Mouse (Mus musculus): ENCODE measurements around the gene Slc28a3. TPM values are rescaled to one million over a fixed set of nuclear protein-coding genes. Genes with fewer than 3 reads are reported as not detected.

Slc28a3 gene
- polyA plus RNA-seq, 1 experiment from 2014 or later, result 0.25 TPM

GRCm38 (mm10) chr13:58537232-58537915 lies 73.3 kb downstream of the Slc28a3 start:
- Histone ChIP-seq H3K27ac (ENCODE audit: low read depth, low read length) (no peak overlapping the region), H3K9me3 (ENCODE audit: control insufficient read depth, low read length) (no peaks in the 10 kb centered on the region), H3K36me3 (ENCODE audit: control insufficient read depth, insufficient read depth, low read length) (no peaks in the 10 kb centered on the region), H3K9ac (ENCODE audit: low read depth, low read length) (no peak overlapping the region), H3K4me1 (ENCODE audit: control insufficient read depth, insufficient read depth, low read depth, low read length) (no peaks in the 10 kb centered on the region), H3K4me3 (ENCODE audit: low read length) (no peak overlapping the region), H3K27me3 (replicated peaks; ENCODE audit: control insufficient read depth, insufficient read depth, low read length) (no peaks in the 10 kb centered on the region), H3K4me2 (ENCODE audit: low read length) (no peak overlapping the region)
- ATAC-seq, result no peak
- WGBS, result 95% methylated on average over 6 of the region's 6 CpGs

GRCm38 (mm10) chr13:58536466-58537231 lies 74.0 kb downstream of the Slc28a3 start:
- no peak for ATAC-seq

DNA sequence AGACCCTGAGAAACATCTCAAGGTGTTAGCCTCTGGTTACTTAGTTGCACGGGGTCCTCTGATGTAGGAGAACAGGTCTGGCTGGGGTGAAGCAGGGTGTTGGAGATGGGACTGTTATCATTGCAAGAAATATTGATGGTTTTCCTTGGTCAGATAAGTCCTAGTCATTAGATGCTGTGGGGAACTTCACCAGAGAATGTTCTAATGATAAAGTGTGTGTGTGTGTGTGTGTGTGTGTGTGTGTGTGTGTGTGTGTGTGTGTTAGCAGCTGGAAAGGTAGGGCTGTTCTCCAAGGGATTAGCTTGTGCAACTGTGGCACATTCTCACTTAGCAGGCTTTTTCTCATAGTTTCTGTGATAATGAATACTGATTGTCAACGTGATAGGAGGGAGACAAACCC lies 75.4 kb downstream of the Slc28a3 start:
- 79% methylated on average over 2 of the region's 2 CpGs for WGBS

More at GRCm38 (mm10) chr13:58536466-58537231, 74.0 kb downstream of the Slc28a3 start:
- Histone ChIP-seq H3K27ac (ENCODE audit: low read depth, low read length) (no peak overlapping the region), H3K4me1 (ENCODE audit: control insufficient read depth, insufficient read depth, low read depth, low read length) (no peaks in the 10 kb centered on the region), H3K36me3 (ENCODE audit: control insufficient read depth, insufficient read depth, low read length) (no peaks in the 10 kb centered on the region), H3K27me3 (replicated peaks; ENCODE audit: control insufficient read depth, insufficient read depth, low read length) (no peaks in the 10 kb centered on the region), H3K9me3 (ENCODE audit: control insufficient read depth, low read length) (no peaks in the 10 kb centered on the region), H3K4me2 (ENCODE audit: low read length) (no peak overlapping the region), H3K4me3 (ENCODE audit: low read length) (no peak overlapping the region), H3K9ac (ENCODE audit: low read depth, low read length) (no peak overlapping the region)
- WGBS, result 65% methylated on average over 2 of the region's 2 CpGs

DNA sequence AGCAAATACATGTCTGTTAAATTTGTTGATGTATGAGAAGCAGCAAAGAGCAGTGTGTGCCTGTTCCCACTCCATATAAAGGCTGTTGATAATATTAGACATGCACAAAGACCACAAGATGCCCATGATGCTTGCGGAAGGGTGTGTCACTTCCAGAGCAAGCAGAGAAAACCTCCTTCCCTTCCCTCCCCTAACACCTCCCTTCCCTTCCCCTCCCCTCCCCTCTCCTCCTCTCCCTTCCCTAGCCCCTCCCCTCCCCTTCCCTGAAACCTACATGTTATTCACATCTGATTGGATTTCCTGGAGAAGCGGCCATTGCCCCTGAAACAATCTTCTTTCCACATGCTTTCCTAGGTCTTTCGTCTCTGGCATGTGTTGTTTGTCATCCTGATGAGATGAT lies 75.8 kb downstream of the Slc28a3 start:
- no peak for ATAC-seq
- 73% methylated on average over 3 of the region's 3 CpGs for WGBS
- H3K9ac ChIP-seq (ENCODE audit: low read depth, low read length), result no peak overlapping the region

More for the DNA sequence above, 75.4 kb downstream of the Slc28a3 start:
- Histone ChIP-seq H3K4me1 (ENCODE audit: control insufficient read depth, insufficient read depth, low read depth, low read length) (no peaks in the 10 kb centered on the region), H3K4me2 (ENCODE audit: low read length) (no peak overlapping the region), H3K9ac (ENCODE audit: low read depth, low read length) (no peak overlapping the region), H3K36me3 (ENCODE audit: control insufficient read depth, insufficient read depth, low read length) (no peaks in the 10 kb centered on the region), H3K27ac (ENCODE audit: low read depth, low read length) (no peak overlapping the region), H3K27me3 (replicated peaks; ENCODE audit: control insufficient read depth, insufficient read depth, low read length) (no peaks in the 10 kb centered on the region), H3K4me3 (ENCODE audit: low read length) (no peak overlapping the region), H3K9me3 (ENCODE audit: control insufficient read depth, low read length) (no peaks in the 10 kb centered on the region)
- no peak for ATAC-seq

DNA sequence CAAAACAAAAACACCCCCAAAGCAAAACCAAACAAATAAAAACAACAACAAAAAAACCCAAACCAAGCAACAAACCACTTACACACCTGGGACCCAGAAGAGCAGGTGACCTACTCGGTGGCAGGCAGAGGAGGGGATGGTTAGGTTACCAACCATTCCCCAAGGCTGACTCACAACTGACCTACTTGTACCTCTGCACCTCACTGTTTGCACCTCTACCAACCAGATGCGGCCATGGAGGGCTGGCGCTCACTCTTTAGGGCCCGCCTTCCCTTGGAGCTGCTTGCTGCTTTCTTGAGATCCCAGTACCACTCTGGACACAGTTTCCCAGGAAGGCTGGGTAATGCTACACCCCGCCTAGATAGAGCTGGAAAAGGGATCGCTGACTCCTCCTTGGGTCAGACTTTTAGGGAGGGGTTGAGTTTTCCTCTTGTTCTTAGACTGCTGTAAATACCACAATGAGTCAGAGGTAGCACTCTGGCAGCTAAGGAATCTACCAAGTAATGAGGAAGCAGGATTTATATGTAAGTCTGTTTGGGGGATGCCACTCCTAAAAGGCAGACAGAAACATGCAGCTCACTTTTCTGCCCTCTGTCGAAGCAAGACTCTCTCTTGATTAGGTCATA lies 76.3 kb downstream of the Slc28a3 start:
- no peak overlapping the region for H3K4me3 ChIP-seq (ENCODE audit: low read length)
- no peak overlapping the region for H3K4me2 ChIP-seq (ENCODE audit: low read length)
- no peak overlapping the region for H3K9ac ChIP-seq (ENCODE audit: low read depth, low read length)
- H3K27ac ChIP-seq (ENCODE audit: low read depth, low read length), result no peak overlapping the region
- H3K36me3 ChIP-seq (ENCODE audit: control insufficient read depth, insufficient read depth, low read length), result no peaks in the 10 kb centered on the region
- ATAC-seq, result no peak
- no peaks in the 10 kb centered on the region for H3K27me3 ChIP-seq (replicated peaks; ENCODE audit: control insufficient read depth, insufficient read depth, low read length)
- no peaks in the 10 kb centered on the region for H3K4me1 ChIP-seq (ENCODE audit: control insufficient read depth, insufficient read depth, low read depth, low read length)
- 78% methylated on average over 7 of the region's 7 CpGs for WGBS
- no peaks in the 10 kb centered on the region for H3K9me3 ChIP-seq (ENCODE audit: control insufficient read depth, low read length)

More for the DNA sequence above, 75.8 kb downstream of the Slc28a3 start:
- no peaks in the 10 kb centered on the region for H3K27me3 ChIP-seq (replicated peaks; ENCODE audit: control insufficient read depth, insufficient read depth, low read length)
- H3K9me3 ChIP-seq (ENCODE audit: control insufficient read depth, low read length), result no peaks in the 10 kb centered on the region
- H3K4me3 ChIP-seq (ENCODE audit: low read length), result no peak overlapping the region
- H3K27ac ChIP-seq (ENCODE audit: low read depth, low read length), result no peak overlapping the region
- no peaks in the 10 kb centered on the region for H3K4me1 ChIP-seq (ENCODE audit: control insufficient read depth, insufficient read depth, low read depth, low read length)
- no peak overlapping the region for H3K4me2 ChIP-seq (ENCODE audit: low read length)
- no peaks in the 10 kb centered on the region for H3K36me3 ChIP-seq (ENCODE audit: control insufficient read depth, insufficient read depth, low read length)

- no peak for ATAC-seq
- no peak overlapping the region for H3K4me2 ChIP-seq (ENCODE audit: low read length)
- H3K9ac ChIP-seq (ENCODE audit: low read depth, low read length), result no peak overlapping the region
- no peak overlapping the region for H3K27ac ChIP-seq (ENCODE audit: low read depth, low read length)
- no peaks in the 10 kb centered on the region for H3K4me1 ChIP-seq (ENCODE audit: control insufficient read depth, insufficient read depth, low read depth, low read length)
- 91% methylated on average over 3 of the region's 3 CpGs for WGBS
- no peak overlapping the region for H3K4me3 ChIP-seq (ENCODE audit: low read length)
- H3K9me3 ChIP-seq (ENCODE audit: control insufficient read depth, low read length), result no peaks in the 10 kb centered on the region
- H3K27me3 ChIP-seq (replicated peaks; ENCODE audit: control insufficient read depth, insufficient read depth, low read length), result no peaks in the 10 kb centered on the region; the same call in 1 of the 2 replicates
- H3K36me3 ChIP-seq (ENCODE audit: control insufficient read depth, insufficient read depth, low read length), result no peaks in the 10 kb centered on the region
Observed at GRCm38 (mm10) chr13:58524581-58524980, 86.1 kb downstream of the Slc28a3 start.

- H3K9ac ChIP-seq (ENCODE audit: low read depth, low read length), result no peak overlapping the region
- no peaks in the 10 kb centered on the region for H3K9me3 ChIP-seq (ENCODE audit: control insufficient read depth, low read length)
- no peak overlapping the region for H3K4me2 ChIP-seq (ENCODE audit: low read length)
- no peaks in the 10 kb centered on the region for H3K36me3 ChIP-seq (ENCODE audit: control insufficient read depth, insufficient read depth, low read length)
- H3K27me3 ChIP-seq (replicated peaks; ENCODE audit: control insufficient read depth, insufficient read depth, low read length), result no peaks in the 10 kb centered on the region; the same call in 1 of the 2 replicates
- no peak overlapping the region for H3K4me3 ChIP-seq (ENCODE audit: low read length)
- H3K27ac ChIP-seq (ENCODE audit: low read depth, low read length), result no peak overlapping the region
- H3K4me1 ChIP-seq (ENCODE audit: control insufficient read depth, insufficient read depth, low read depth, low read length), result no peaks in the 10 kb centered on the region
- ATAC-seq, result no peak
- 76% methylated on average over 7 of the region's 7 CpGs for WGBS
Observed at GRCm38 (mm10) chr13:58523761-58524117, 86.9 kb downstream of the Slc28a3 start.

GRCm38 (mm10) chr13:58523011-58523760 lies 87.5 kb downstream of the Slc28a3 start:
- Histone ChIP-seq H3K36me3 (ENCODE audit: control insufficient read depth, insufficient read depth, low read length) (no peaks in the 10 kb centered on the region), H3K27ac (ENCODE audit: low read depth, low read length) (no peak overlapping the region), H3K4me1 (ENCODE audit: control insufficient read depth, insufficient read depth, low read depth, low read length) (no peaks in the 10 kb centered on the region), H3K4me3 (ENCODE audit: low read length) (no peak overlapping the region), H3K9me3 (ENCODE audit: control insufficient read depth, low read length) (no peaks in the 10 kb centered on the region), H3K9ac (ENCODE audit: low read depth, low read length) (no peak overlapping the region), H3K4me2 (ENCODE audit: low read length) (no peak overlapping the region), H3K27me3 (replicated peaks; ENCODE audit: control insufficient read depth, insufficient read depth, low read length) (no peaks in the 10 kb centered on the region; the same call in 1 of the 2 replicates)
- WGBS, result 38% methylated on average over 20 of the region's 20 CpGs
- no peak for ATAC-seq
